Mouse (Mus musculus): ENCODE results near the gene Memo1.
A peak's percentile ranks its signal among the peaks of the same experiment; 100 is the strongest.

Gene Memo1

GRCm38 (mm10) chr17:74293687-74294425, 1.5 kb downstream of the Memo1 start:
- DNase-seq: peak in 1 of 2 experiments; percentile 46

DNA sequence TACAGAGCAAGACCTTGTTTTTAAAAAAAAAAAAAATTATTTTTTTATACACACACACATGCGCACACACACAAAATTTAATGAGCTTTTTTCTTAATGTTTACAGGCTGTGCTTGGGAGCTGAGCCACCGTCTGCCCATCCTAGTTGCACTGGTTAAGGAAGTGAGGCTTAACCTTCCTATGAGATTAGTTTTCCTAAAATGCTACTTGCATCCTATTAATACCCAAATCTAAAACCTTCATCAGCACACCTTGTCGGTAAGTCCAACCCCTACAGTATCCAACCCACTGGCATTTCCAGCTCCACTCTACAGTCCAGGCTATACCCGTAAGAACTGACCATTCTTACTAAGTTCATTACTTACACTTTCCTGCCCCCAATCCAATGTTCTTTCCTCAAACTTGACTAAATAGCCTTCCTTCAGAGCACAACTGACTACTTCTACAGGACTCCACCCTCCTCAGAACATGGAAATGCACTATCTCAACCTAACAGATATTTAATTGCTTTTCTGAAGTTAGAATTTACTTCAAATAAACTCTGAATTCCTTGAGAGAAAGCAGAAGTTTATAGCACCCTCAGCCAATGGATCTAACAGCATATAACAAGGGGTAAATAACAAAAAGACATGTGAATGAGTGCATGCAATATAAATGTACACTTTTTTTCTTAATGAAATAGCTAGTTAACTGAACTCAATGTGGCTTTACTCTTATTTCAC, 3.5 kb downstream of the Memo1 start:
- DNase-seq: no peak

GRCm38 (mm10) chr17:74290869-74291268, 4.5 kb downstream of the Memo1 start:
- no peak for DNase-seq

DNA sequence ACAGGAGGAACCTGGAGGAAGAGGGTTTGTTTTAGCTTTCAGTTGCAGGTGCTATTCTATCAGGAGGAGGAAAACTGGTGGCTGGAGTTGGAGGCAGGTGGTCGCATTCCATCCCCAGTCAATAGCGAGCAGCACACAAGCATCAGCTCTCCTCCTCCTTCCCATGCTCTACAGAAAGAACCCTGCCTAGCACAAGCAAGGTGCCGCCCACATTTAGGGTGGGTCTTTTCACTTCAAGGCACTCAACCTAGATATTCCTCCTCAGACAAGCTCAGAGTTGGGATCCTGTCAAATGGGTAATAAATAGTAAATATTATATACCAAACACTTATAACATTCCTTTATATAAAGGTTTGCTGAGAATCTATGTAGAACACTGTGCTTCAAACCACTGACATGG, 5.1 kb downstream of the Memo1 start:
- no peak for DNase-seq

DNA sequence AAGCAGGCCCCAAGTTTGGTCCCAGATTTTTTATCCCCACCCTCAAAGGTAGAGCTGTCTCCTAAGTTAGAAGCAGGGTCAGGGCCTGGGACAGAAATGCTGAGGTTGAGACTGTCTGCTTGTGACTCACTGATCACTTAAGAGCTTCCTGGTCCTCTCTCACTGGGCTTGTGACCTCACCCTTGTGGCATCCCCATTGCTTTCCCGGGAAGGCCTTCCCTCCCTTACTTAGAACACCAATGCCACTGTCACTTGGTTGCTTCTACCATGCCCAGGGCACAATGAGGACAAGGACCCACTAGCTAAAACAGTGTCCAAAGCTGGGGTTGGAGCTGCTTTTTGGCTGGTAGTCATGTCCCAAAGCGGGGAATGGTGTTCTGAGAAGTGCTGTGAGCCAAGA, 6.7 kb downstream of the Memo1 start:
- no peak for DNase-seq

DNA sequence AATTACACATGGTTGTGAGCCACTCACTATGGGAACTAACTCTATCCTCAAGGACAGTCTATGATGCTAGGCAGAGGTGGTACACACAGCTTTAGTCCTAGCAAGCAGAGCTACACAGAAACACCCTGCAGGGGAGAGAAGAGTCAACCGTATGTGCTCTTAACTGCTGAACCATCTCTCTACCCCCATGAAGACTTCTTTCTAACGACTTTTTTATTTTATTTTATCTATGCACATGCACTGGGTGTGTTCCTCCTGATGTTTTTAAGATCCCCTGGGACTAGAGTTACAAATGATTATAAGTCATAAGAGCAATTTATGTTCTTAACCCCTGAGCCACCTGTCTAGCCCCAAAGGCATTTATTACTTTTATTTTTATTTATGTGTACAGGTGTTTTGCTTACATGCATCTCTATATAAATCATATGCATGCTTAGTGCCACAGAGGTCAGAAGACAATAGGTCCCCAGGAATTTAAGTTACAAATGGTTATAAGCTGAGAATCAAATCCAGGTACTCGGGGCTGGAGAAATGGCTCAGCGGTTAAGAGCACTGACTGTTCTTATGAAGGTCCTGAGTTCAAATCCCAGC, 9.1 kb downstream of the Memo1 start:
- DNase-seq: no peak

GRCm38 (mm10) chr17:74285730-74286129, 9.6 kb downstream of the Memo1 start:
- no peak for DNase-seq

GRCm38 (mm10) chr17:74284397-74285115, 10.8 kb downstream of the Memo1 start:
- DNase-seq: no peak

- DNase-seq: no peak
Observed at GRCm38 (mm10) chr17:74282024-74282423, 13.3 kb downstream of the Memo1 start.

DNA sequence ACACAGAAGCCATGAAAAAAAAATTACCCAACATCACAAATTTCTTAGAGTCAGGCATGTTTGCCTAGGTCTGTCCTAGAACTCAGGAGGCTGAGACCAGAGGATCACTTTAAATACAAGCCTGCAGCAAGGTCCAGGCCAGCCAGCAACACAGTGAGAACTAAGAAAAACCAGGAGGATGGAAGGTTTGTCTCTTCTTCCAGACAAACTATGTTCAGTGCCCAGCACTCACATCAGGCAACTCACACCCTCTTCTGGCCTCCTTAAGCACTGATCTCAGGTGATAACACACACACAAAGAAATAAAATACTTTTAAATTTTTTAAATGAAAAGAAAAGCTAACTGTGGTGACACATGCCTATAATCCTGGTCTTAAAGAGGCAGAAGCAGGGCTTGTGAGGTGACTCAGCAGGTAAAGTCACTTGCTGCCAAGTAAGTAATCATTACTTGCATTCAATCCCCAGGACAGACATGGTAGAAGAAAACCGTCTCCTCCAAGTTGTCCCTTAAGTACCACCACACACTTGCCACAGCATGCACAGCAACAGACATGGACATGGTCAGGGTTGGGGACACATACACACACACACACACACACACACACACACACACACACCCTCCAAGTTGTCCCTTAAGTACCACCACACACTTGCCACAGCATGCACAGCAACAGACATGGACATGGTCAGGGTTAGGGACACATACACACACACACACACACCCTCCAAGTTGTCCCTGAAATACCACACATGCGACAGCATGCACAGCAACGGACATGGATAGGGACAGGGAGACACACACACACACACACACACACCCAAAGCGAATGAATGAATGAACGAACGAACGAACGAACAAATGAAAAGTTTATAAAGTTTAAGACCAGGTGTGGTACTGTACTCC, 16.1 kb downstream of the Memo1 start:
- no peak for DNase-seq

GRCm38 (mm10) chr17:74274471-74274870, 20.9 kb downstream of the Memo1 start:
- DNase-seq: no peak

GRCm38 (mm10) chr17:74272683-74273205, 22.6 kb downstream of the Memo1 start:
- DNase-seq: no peak

DNA sequence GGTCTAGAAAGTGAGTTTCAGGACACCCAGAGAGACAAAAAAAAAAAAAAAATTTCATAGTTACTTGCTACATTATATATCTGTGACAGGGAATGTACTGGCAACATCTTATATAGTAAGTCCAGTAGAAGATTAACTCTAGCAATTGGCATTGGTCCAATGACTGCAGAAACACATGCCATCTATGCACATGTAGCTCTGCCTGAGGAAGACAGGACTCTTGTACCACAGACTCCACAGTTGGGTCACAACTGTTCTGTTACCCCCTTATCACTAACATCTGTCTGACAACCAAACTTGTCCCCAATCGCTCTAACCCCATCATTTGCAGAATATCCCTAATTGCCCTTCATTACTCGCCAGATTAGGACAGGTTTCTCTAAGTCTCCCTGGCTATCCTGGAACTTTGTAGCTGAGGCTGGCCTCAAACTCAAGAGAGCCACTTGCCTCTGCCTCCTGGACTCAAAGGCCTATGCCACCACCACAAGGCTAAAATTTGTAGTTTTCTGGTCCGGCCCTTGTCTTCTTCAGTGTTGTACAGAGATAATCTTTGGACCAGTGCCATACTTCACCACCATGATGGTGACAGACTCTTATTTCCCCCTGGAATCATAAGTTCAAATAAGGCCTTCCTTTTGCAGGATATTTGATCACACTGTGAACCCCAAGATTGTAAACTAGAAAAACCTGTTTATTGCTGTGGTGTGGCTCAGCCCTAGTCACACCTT, 23.6 kb downstream of the Memo1 start:
- DNase-seq: no peak

DNA sequence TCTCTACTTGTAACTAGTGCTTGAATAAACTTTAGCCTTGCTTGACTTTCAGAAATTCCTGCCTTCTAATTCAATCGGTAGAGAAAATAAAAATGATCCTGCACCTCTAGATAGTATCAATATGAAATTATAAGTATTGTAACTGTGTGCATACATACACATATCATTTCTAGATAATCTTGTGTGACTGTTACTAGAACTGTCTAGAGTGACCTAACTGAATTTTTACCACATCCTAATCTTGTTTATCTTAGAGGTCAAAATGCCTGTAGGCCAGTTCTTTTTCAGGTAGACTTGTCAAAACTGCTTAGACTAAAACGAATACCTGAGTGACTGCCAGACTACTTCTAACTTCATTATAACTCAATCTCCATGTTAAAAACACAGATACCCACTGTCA, 25.1 kb downstream of the Memo1 start:
- no peak for DNase-seq

DNA sequence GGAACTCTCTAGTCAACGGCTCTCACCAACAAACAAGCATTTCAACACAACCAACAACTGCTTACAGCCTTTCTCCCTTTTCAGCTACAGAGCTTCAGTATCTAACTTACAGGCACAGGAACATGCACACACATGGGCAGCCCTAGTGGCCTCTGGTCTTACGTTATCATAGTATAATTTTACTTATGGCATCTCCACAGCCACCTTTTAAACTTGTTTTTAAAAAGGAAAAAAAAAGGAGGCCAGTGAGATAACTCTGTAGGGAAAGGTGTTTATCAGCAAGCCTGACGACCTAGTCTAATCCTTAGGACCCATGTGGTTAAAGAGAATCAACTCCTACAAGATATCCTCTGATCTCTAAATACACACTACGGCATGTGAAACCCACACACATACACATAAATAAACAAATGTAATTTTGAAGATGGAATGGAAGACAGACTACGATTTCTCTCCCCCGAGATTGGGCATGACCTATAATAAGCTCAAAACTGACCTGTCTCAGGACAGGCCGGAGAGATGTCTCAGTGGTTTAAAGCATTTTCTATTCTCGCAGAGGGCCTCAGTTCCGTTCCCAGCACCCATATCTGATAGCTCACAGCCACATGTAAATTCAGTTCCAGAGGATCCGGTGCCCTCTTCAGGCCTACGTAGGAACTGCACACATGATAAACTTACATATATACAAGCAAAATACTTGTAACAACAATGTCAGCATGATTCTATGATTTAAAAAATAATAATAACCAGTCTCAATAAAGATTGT, 27.7 kb downstream of the Memo1 start:
- DNase-seq: no peak

DNA sequence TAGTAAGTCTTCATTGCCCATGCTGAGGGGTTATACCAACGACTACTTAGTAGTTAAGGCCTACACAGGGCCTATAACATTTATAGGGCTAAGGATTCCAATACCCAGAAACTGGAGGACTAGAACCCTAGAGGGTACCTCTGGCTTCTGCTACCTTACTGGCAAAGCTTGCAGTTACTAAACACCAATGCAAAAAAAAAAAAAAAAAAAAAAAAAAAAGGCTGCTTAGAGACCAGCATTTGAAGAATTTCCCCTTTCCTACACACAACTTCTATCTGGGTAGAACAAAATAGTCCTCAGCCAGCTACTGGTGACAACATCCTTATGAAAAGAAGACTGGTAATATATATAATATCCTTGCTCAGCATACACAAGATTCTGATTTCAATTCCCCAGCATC, 29.7 kb downstream of the Memo1 start:
- no peak for DNase-seq

DNA sequence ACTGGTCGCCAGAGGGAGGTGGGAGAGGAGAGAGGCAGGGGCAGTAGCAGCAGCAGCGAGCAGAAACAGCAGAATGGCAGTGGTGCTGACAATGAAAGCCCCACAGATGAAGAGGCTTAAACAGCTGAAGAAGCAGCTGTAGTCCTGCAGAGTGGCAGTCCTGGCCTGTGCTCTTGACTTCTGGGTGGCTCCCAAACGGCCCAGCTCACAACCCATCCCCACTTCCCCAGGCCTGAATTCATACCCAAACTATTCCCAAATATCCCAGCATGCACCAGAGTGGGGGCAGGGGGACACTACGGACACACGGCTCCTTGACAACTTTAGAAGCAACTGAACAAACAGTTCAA, 30.2 kb downstream of the Memo1 start:
- no peak for DNase-seq

DNA sequence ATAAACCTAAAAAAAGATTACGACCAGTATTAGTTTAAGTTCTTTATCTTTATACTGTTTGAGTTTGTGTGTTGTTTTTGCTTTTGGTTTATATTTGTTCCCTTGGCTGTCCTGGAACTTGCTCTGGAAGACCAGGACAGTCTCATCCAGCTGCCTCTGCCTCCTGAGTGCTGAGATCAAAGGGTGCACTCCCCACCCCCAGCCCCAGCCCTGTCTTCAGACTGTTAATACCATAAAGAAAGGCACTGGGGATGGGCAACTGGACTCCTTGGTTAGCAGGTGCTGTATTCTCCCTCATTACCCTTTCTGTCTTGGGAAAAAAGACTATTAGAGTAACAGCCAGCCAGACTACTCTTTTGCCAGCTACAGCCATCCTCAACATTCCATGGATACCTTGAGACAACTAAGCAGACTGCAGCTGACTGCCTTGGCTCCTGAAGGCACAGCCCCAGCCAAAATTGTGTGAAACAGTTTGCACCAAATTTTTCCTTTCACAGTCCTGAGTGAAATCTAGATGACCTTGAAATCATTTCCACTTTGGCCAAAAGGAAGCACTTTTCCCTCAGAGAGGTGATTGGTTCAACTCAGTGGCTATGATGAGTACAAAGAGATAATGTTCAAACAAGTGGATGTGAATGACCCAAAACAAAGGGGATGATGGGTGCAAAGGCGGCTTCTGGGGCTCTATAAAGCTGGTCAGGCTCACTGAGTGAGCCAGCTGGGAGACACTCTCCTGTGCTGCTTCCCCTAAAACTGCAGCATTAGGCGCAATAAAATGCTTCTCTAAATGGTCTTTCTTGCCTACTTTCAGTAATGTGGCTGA, 30.8 kb downstream of the Memo1 start:
- DNase-seq: no peak

DNA sequence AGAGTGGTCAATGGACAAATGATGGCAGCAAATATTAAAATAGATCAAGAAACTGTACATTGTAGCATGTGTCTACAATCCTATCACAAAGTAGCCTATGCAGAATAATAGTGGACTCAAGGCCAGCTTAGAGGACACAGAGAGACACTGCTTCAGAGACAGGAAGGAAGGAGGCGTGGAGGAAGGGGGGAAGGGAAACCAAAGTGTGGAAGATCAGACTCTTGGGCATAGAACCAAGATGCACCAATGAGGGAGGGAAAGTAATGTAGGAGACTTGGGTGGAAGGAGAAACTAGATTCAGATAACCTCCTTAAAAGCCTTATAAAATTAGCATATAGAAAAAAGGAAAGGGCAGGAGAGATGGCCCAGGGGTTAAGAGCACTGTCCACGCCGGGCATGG, 32.9 kb downstream of the Memo1 start:
- no peak for DNase-seq

GRCm38 (mm10) chr17:74245284-74245683, 50.0 kb downstream of the Memo1 start:
- DNase-seq: no peak
